ENCODE assay signal across 11 mouse cellular contexts in the genomic region with DNA sequence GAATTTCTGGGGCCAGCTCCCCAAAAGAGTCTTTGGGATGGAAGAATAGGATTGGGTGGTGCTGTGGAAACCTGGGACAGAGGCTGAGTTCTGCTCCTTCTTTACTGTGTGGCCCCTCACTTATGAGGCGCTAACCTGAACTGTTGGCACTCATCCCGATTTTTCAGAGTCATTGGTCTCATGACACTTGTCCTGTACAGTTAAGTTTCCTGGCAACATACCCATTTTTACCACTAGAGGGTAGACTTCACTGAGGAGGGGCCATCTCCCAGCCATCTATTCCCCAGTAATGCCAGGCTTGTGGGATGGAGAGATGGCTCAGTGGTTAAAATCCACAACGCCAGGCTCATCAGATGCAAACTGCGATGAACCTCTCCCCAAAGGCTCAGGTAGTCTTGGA.
DNase-seq lines count a peak whose midpoint lies in the region; ATAC-seq lines count a peak whose summit lies in the region.
"Had no signal": no experiment of that assay in that cellular context is flagged by ENCODE, and none has a peak within 500 bp of the region (broad histone marks: within the 10 kb centered on the region; RNA-seq: fewer than 3 reads in every experiment).

No protein-coding gene starts in this region.

- H3K4me2 ChIP-seq in hindbrain, embryonic 15.5 days: no peak overlapping the region
- H3K4me2 ChIP-seq in hindbrain, embryonic 12.5 days (replicated peaks): no peak overlapping the region
- H3K4me2 ChIP-seq in embryonic facial prominence, embryonic 11.5 days (ENCODE audit: low read depth, low read length): no peak overlapping the region
- H3K4me2 ChIP-seq: embryonic facial prominence, embryonic 12.5 days had no signal

- no peak overlapping the region for H3K4me3 ChIP-seq in hindbrain, embryonic 15.5 days
- H3K4me3 ChIP-seq in hindbrain, embryonic 12.5 days: no peak overlapping the region
- H3K4me3 ChIP-seq in embryonic facial prominence, embryonic 11.5 days (ENCODE audit: low read depth, low read length): no peak overlapping the region
- H3K4me3 ChIP-seq: embryonic facial prominence, embryonic 12.5 days had no signal

- H3K4me1 ChIP-seq in hindbrain, embryonic 15.5 days (replicated peaks): no peaks in the 10 kb centered on the region
- no peaks in the 10 kb centered on the region for H3K4me1 ChIP-seq in hindbrain, embryonic 12.5 days
- no peaks in the 10 kb centered on the region for H3K4me1 ChIP-seq in embryonic facial prominence, embryonic 11.5 days (ENCODE audit: control insufficient read depth, insufficient read depth, low read length)
- H3K4me1 ChIP-seq: embryonic facial prominence, embryonic 12.5 days had no signal

- no peaks in the 10 kb centered on the region for H3K9me3 ChIP-seq in hindbrain, embryonic 15.5 days
- no peaks in the 10 kb centered on the region for H3K9me3 ChIP-seq in hindbrain, embryonic 12.5 days (replicated peaks)
- H3K9me3 ChIP-seq in embryonic facial prominence, embryonic 11.5 days (replicated peaks; ENCODE audit: control insufficient read depth, low read length): no peaks in the 10 kb centered on the region
- H3K9me3 ChIP-seq: embryonic facial prominence, embryonic 12.5 days had no signal

- no peaks in the 10 kb centered on the region for H3K36me3 ChIP-seq in hindbrain, embryonic 15.5 days
- H3K36me3 ChIP-seq in hindbrain, embryonic 12.5 days: no peaks in the 10 kb centered on the region
- H3K36me3 ChIP-seq in embryonic facial prominence, embryonic 11.5 days (replicated peaks; ENCODE audit: control insufficient read depth, insufficient read depth, low read depth, low read length): no peaks in the 10 kb centered on the region
- H3K36me3 ChIP-seq: embryonic facial prominence, embryonic 12.5 days had no signal

- DNase-seq in 416B (ENCODE audit: low read depth) (peak; percentile 1), ES-CJ7 (ENCODE audit: low read depth, low spot score) (peak; percentile 44)
- peak; percentile 50 for DNase-seq in embryonic facial prominence, embryonic 11.5 days (ENCODE audit: low spot score)
- DNase-seq in layer of hippocampus, adult 8-10 months (ENCODE audit: low spot score in 2 of 2): no peak
- no peak for DNase-seq in cerebellum, adult 8-10 months
- DNase-seq in right cerebral cortex, postnatal 10 days (ENCODE audit: low spot score in 2 of 2): no peak
- DNase-seq: gastrocnemius, postnatal 14 days; thymus, postnatal 36 days had no signal

- no peaks in the 10 kb centered on the region for H3K27me3 ChIP-seq in hindbrain, embryonic 15.5 days
- no peaks in the 10 kb centered on the region for H3K27me3 ChIP-seq in hindbrain, embryonic 12.5 days
- no peaks in the 10 kb centered on the region for H3K27me3 ChIP-seq in embryonic facial prominence, embryonic 11.5 days (ENCODE audit: control insufficient read depth, insufficient read depth, low read length)
- H3K27me3 ChIP-seq: embryonic facial prominence, embryonic 12.5 days had no signal

- WGBS in hindbrain, embryonic 15.5 days: 67% methylated on average over 4 of the region's 4 CpGs
- 70% methylated on average over 4 of the region's 4 CpGs for WGBS in hindbrain, embryonic 12.5 days
- 75% methylated on average over 4 of the region's 4 CpGs for WGBS in embryonic facial prominence, embryonic 11.5 days

- H3K27ac ChIP-seq in hindbrain, embryonic 15.5 days (replicated peaks): no peak overlapping the region
- no peak overlapping the region for H3K27ac ChIP-seq in hindbrain, embryonic 12.5 days
- no peak overlapping the region for H3K27ac ChIP-seq in embryonic facial prominence, embryonic 11.5 days (replicated peaks; ENCODE audit: low read depth, low read length)
- H3K27ac ChIP-seq: embryonic facial prominence, embryonic 12.5 days had no signal

- H3K9ac ChIP-seq in hindbrain, embryonic 15.5 days: no peak overlapping the region
- no peak overlapping the region for H3K9ac ChIP-seq in hindbrain, embryonic 12.5 days
- no peak overlapping the region for H3K9ac ChIP-seq in embryonic facial prominence, embryonic 11.5 days (replicated peaks; ENCODE audit: low read length)
- H3K9ac ChIP-seq: embryonic facial prominence, embryonic 12.5 days had no signal

- peak; percentile 59; the same call in 1 of the 2 replicates for ATAC-seq in hindbrain, embryonic 15.5 days (ENCODE audit: low FRiP score, low read depth)
- no peak for ATAC-seq in hindbrain, embryonic 12.5 days (ENCODE audit: low FRiP score)
- no peak for ATAC-seq in embryonic facial prominence, embryonic 11.5 days (replicated peaks; ENCODE audit: insufficient number of reproducible peaks, low FRiP score, low TSS enrichment, low read depth)

Comparison
In these comparisons a context has a peak if more than half of its experiments do, and no peak if none do; other contexts are left out.
1. DNase-seq: peak in 416B (single experiment), ES-CJ7 (single experiment) and embryonic facial prominence, embryonic 11.5 days (single experiment); none in layer of hippocampus, adult 8-10 months (0 of 2), cerebellum, adult 8-10 months (single experiment) and right cerebral cortex, postnatal 10 days (0 of 2).